Mouse (Mus musculus) limb, embryonic 15.5 days (tissue): Measurements from ENCODE around the gene Prph2. TPM values are rescaled to one million over a fixed set of nuclear protein-coding genes. Genes with fewer than 3 reads are reported as not detected.

Experiments
- ATAC-seq: fragments of 200-750 bp; cut with Nextera tagmentation; 2 replicates; pipeline ENCODE4 v1.8.0; 2017; ENCODE audit warnings: low read depth, moderate TSS enrichment; ENCODE audit not compliant: insufficient number of reproducible peaks, low FRiP score, low TSS enrichment
- H3K27ac ChIP-seq: fragments of 300-500 bp; sonication (generic); 2 replicates; pipeline ENCODE4 v1.5.1; 2015; ENCODE audit warnings: moderate library complexity, mild to moderate bottlenecking, inconsistent platforms
- H3K27me3 ChIP-seq: fragments of 300-500 bp; sonication (generic); 2 replicates; pipeline ENCODE4 v1.6.1; 2015; ENCODE audit warnings: inconsistent platforms
- H3K36me3 ChIP-seq: fragments of 300-500 bp; sonication (generic); 2 replicates; pipeline ENCODE4 v1.6.1; 2015; ENCODE audit warnings: inconsistent platforms
- H3K4me1 ChIP-seq: fragments of 300-500 bp; sonication (generic); 2 replicates; pipeline ENCODE4 v1.6.1; 2015; ENCODE audit warnings: inconsistent platforms
- H3K4me2 ChIP-seq: fragments of 300-500 bp; sonication (generic); 2 replicates; pipeline ENCODE4 v1.6.1; 2015; ENCODE audit warnings: mild to moderate bottlenecking, inconsistent platforms
- H3K4me3 ChIP-seq: fragments of 300-500 bp; sonication (generic); 2 replicates; pipeline ENCODE4 v1.5.1; 2015; ENCODE audit warnings: mild to moderate bottlenecking, inconsistent platforms
- H3K9ac ChIP-seq: fragments of 300-500 bp; sonication (generic); 2 replicates; pipeline ENCODE4 v1.6.1; 2015; ENCODE audit warnings: inconsistent platforms
- H3K9me3 ChIP-seq: fragments of 300-500 bp; sonication (generic); 2 replicates; pipeline ENCODE4 v1.6.1; 2016; ENCODE audit warnings: inconsistent platforms
- WGBS: fragments of 180-500 bp; shearing (Covaris S2); methylation state at CpG from one replicate; pipeline ENCODE4 v1.1.7; 2015; 5-methylcytosine and 5-hydroxymethylcytosine counted together
- polyA plus RNA-seq: library from polyadenylated mRNA; unstranded; fragments of >200 nt; fragmentation: Nextera tagmentation; extraction: Ambion mirVana; gene quantifications from 2 replicates; pipeline ENCODE4 v1.2.1, GENCODE M21; 2015

Gene Prph2
- polyA plus RNA-seq, 1 experiment from 2014 or later, result not detected

GRCm38 (mm10) chr17:46897221-46897950, 12.9 kb upstream of the Prph2 start:
- H3K27ac ChIP-seq, result no peak overlapping the region
- WGBS, result 34% methylated on average over 13 of the region's 13 CpGs
- no peak overlapping the region for H3K4me3 ChIP-seq

GRCm38 (mm10) chr17:46900941-46901340, 9.3 kb upstream of the Prph2 start:
- H3K27me3 ChIP-seq, result no peaks in the 10 kb centered on the region
- H3K36me3 ChIP-seq, result no peaks in the 10 kb centered on the region
- H3K4me2 ChIP-seq, result no peak overlapping the region
- 51% methylated on average over 2 of the region's 2 CpGs for WGBS
- no peak overlapping the region for H3K27ac ChIP-seq
- ATAC-seq, result no peak
- H3K4me1 ChIP-seq, result 0 out of 2 replicates have a peak, but pooled peaks cover 3% of the 10 kb centered on the region
- H3K4me3 ChIP-seq, result no peak overlapping the region
- no peaks in the 10 kb centered on the region for H3K9me3 ChIP-seq
- no peak overlapping the region for H3K9ac ChIP-seq

More at GRCm38 (mm10) chr17:46897221-46897950, 12.9 kb upstream of the Prph2 start:
- Histone ChIP-seq H3K4me1 (peaks cover 8% of the 10 kb centered on the region), H3K27me3 (no peaks in the 10 kb centered on the region), H3K4me2 (no peak overlapping the region), H3K9ac (no peak overlapping the region), H3K9me3 (no peaks in the 10 kb centered on the region), H3K36me3 (no peaks in the 10 kb centered on the region; the same call in 1 of the 2 replicates)
- no peak for ATAC-seq

- Histone ChIP-seq H3K4me2 (no peak overlapping the region), H3K4me3 (no peak overlapping the region), H3K9me3 (no peaks in the 10 kb centered on the region), H3K9ac (no peak overlapping the region), H3K36me3 (no peaks in the 10 kb centered on the region), H3K4me1 (0 out of 2 replicates have a peak, but pooled peaks cover 3% of the 10 kb centered on the region), H3K27ac (no peak overlapping the region), H3K27me3 (no peaks in the 10 kb centered on the region)
- ATAC-seq, result no peak
- WGBS, result 21% methylated on average over 19 of the region's 19 CpGs
Observed at GRCm38 (mm10) chr17:46903876-46904490, 6.3 kb upstream of the Prph2 start.

GRCm38 (mm10) chr17:46912331-46912730, 2.1 kb downstream of the Prph2 start:
- Histone ChIP-seq H3K9ac (no peak overlapping the region), H3K36me3 (no peaks in the 10 kb centered on the region), H3K9me3 (no peaks in the 10 kb centered on the region), H3K4me1 (no peaks in the 10 kb centered on the region), H3K27ac (no peak overlapping the region), H3K4me2 (no peak overlapping the region), H3K4me3 (no peak overlapping the region), H3K27me3 (no peaks in the 10 kb centered on the region)
- ATAC-seq, result no peak
- WGBS, result 44% methylated on average over 6 of the region's 6 CpGs

GRCm38 (mm10) chr17:46915129-46915528, 4.9 kb downstream of the Prph2 start:
- H3K4me3 ChIP-seq, result no peak overlapping the region
- no peaks in the 10 kb centered on the region for H3K36me3 ChIP-seq
- no peaks in the 10 kb centered on the region for H3K27me3 ChIP-seq
- no peak overlapping the region for H3K27ac ChIP-seq
- H3K4me2 ChIP-seq, result no peak overlapping the region
- H3K9ac ChIP-seq, result no peak overlapping the region
- no peak for ATAC-seq
- 60% methylated on average over 3 of the region's 3 CpGs for WGBS
- H3K9me3 ChIP-seq, result no peaks in the 10 kb centered on the region
- H3K4me1 ChIP-seq, result no peaks in the 10 kb centered on the region

- no peak overlapping the region for H3K27ac ChIP-seq
- H3K9ac ChIP-seq, result no peak overlapping the region
- WGBS, result 9% methylated on average over 4 of the region's 4 CpGs
- H3K27me3 ChIP-seq, result no peaks in the 10 kb centered on the region
- H3K36me3 ChIP-seq, result no peaks in the 10 kb centered on the region
- no peaks in the 10 kb centered on the region for H3K9me3 ChIP-seq
- ATAC-seq, result no peak
- H3K4me1 ChIP-seq, result no peaks in the 10 kb centered on the region
- H3K4me3 ChIP-seq, result no peak overlapping the region
- H3K4me2 ChIP-seq, result no peak overlapping the region
Observed at GRCm38 (mm10) chr17:46918951-46919350, 8.7 kb downstream of the Prph2 start.

- Histone ChIP-seq H3K27me3 (no peaks in the 10 kb centered on the region), H3K4me2 (no peak overlapping the region), H3K27ac (no peak overlapping the region), H3K4me1 (no peaks in the 10 kb centered on the region), H3K4me3 (no peak overlapping the region), H3K9ac (no peak overlapping the region), H3K9me3 (no peaks in the 10 kb centered on the region), H3K36me3 (no peaks in the 10 kb centered on the region)
- ATAC-seq, result no peak
- WGBS, result 58% methylated on average over 6 of the region's 6 CpGs
Observed at GRCm38 (mm10) chr17:46920855-46921254, 10.6 kb downstream of the Prph2 start.

GRCm38 (mm10) chr17:46926192-46926591, 15.9 kb downstream of the Prph2 start:
- Histone ChIP-seq H3K36me3 (peaks cover 34% of the 10 kb centered on the region), H3K4me2 (no peak overlapping the region), H3K4me1 (no peaks in the 10 kb centered on the region), H3K9me3 (no peaks in the 10 kb centered on the region), H3K4me3 (no peak overlapping the region), H3K9ac (no peak overlapping the region), H3K27ac (no peak overlapping the region), H3K27me3 (no peaks in the 10 kb centered on the region)
- 63% methylated on average over 6 of the region's 6 CpGs for WGBS
- ATAC-seq, result no peak

- peaks cover 41% of the 10 kb centered on the region for H3K36me3 ChIP-seq
- ATAC-seq, result no peak
- H3K9me3 ChIP-seq, result no peaks in the 10 kb centered on the region
- H3K27me3 ChIP-seq, result no peaks in the 10 kb centered on the region
- H3K27ac ChIP-seq, result no peak overlapping the region
- no peaks in the 10 kb centered on the region for H3K4me1 ChIP-seq
- H3K9ac ChIP-seq, result no peak overlapping the region
- no peak overlapping the region for H3K4me2 ChIP-seq
- 63% methylated on average over 3 of the region's 3 CpGs for WGBS
- no peak overlapping the region for H3K4me3 ChIP-seq
Observed at GRCm38 (mm10) chr17:46926941-46927340, 16.7 kb downstream of the Prph2 start.

- no peaks in the 10 kb centered on the region for H3K27me3 ChIP-seq
- no peak overlapping the region for H3K4me3 ChIP-seq
- H3K36me3 ChIP-seq, result peaks cover 50% of the 10 kb centered on the region
- no peak overlapping the region for H3K9ac ChIP-seq
- WGBS, result 95% methylated on average over 5 of the region's 5 CpGs
- no peak overlapping the region for H3K27ac ChIP-seq
- no peaks in the 10 kb centered on the region for H3K4me1 ChIP-seq
- no peak overlapping the region for H3K4me2 ChIP-seq
- no peak for ATAC-seq
- no peaks in the 10 kb centered on the region for H3K9me3 ChIP-seq
Observed at GRCm38 (mm10) chr17:46927781-46928180, 17.5 kb downstream of the Prph2 start.

GRCm38 (mm10) chr17:46929277-46929676, 19.0 kb downstream of the Prph2 start:
- Histone ChIP-seq H3K27ac (0 out of 2 replicates have a peak overlapping the region, but pooled peaks have one; percentile 54), H3K4me2 (no peak overlapping the region), H3K9ac (no peak overlapping the region), H3K9me3 (no peaks in the 10 kb centered on the region), H3K36me3 (peaks cover 65% of the 10 kb centered on the region), H3K4me3 (no peak overlapping the region), H3K27me3 (no peaks in the 10 kb centered on the region), H3K4me1 (no peaks in the 10 kb centered on the region)
- 66% methylated on average over 12 of the region's 12 CpGs for WGBS
- no peak for ATAC-seq

- Histone ChIP-seq H3K27ac (peak overlapping the region; percentile 54; the same call in 1 of the 2 replicates), H3K36me3 (peaks cover 70% of the 10 kb centered on the region), H3K4me2 (no peak overlapping the region), H3K27me3 (no peaks in the 10 kb centered on the region), H3K4me3 (no peak overlapping the region), H3K9me3 (no peaks in the 10 kb centered on the region), H3K9ac (no peak overlapping the region), H3K4me1 (no peaks in the 10 kb centered on the region)
- WGBS, result 79% methylated on average over 7 of the region's 7 CpGs
- ATAC-seq, result no peak
Observed at GRCm38 (mm10) chr17:46929897-46930296, 19.6 kb downstream of the Prph2 start.
